Mouse (Mus musculus): ENCODE data around the gene Dag1. TPM values are rescaled to one million over a fixed set of nuclear protein-coding genes. Genes with fewer than 3 reads are reported as not detected.

Gene Dag1
- polyA plus RNA-seq, 1 experiment, result 33.5 TPM

DNA sequence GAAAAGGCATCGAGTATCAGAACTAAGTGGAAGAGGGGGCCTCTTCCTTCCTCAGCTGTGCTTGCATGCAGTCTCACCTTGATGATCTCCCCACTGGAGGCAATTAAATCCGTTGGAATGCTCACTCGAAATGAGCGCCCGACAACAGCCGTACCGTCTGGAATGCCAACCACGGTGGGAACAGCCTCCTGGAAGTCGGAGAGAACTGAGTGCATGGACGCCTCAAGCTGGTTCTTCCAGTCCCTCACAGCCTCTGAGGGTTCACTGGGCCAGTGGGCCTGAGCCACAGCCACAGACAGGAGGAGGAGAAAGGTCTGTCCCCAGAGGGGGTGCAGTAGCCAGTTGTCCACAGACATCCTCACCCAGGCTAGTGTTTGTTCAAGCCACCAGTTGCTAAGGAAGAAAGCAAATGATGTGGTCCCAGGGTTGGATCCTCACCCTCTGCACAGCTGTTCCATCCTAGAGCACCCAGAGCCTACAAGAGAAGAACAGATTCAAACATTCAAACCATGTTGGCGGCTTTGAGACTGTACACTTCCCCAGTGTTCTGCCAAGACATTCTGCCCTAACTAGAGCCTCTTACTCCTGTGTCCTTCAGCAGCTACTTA, 45.7 kb downstream of the Dag1 start:
- Histone ChIP-seq H3K4me1 (ENCODE audit: control insufficient read depth, insufficient read depth, low read length) (peaks cover 11% of the 10 kb centered on the region), H3K27ac (ENCODE audit: insufficient read depth, low read length) (no peak overlapping the region), H3K4me3 (ENCODE audit: insufficient read depth, low read length) (no peak overlapping the region)
- TF ChIP-seq POLR2A (IDR thresholded peaks at IDR 0.05; ENCODE audit: extremely low read depth, insufficient read depth, low read length) (no peak), CTCF (IDR thresholded peaks at IDR 0.05; ENCODE audit: extremely low read depth, insufficient read depth, low read length) (no peak)

DNA sequence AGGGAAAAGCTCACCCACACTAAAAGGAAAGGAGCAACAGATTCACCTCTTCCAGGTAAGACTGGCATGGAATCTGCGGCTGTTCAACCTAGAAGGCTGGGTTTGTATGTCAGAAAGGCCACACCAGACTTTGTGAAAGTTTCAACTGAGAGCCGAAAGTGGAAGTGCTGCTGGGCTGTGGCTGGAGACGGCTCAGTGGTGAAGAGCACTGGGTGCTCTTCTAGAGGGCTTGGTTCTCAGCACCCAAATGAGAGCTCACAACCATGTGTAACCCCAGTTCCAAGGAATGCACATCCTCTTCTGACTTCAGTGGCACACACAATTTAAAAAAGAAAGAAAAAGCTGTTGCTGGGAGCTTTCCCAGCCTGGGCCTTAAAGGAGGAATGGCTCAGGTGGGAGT, 46.4 kb downstream of the Dag1 start:
- TF ChIP-seq POLR2A (IDR thresholded peaks at IDR 0.05; ENCODE audit: extremely low read depth, insufficient read depth, low read length) (no peak), CTCF (IDR thresholded peaks at IDR 0.05; ENCODE audit: extremely low read depth, insufficient read depth, low read length) (no peak)
- Histone ChIP-seq H3K4me3 (ENCODE audit: insufficient read depth, low read length) (no peak overlapping the region), H3K27ac (ENCODE audit: insufficient read depth, low read length) (no peak overlapping the region), H3K4me1 (ENCODE audit: control insufficient read depth, insufficient read depth, low read length) (peaks cover 12% of the 10 kb centered on the region)

DNA sequence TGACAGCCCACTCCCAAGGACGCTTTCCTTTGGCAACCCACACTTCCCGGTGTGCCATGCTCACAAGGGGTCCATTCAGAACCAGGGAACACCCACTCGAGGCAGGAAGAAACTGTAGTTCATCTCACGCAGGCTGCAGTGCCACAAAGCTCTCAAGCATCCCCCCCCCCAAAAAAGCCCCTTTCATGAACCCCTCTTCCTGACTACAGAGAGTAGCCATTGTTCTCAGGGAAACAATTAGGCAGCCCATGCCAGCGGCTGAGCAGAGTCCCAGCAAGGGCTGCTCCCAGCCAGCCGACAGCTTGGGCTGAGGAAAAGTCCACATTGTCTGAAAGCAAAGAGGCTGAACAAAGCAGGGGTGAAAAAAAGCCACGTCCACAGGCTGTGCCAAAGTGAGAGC, 50.7 kb downstream of the Dag1 start:
- Histone ChIP-seq H3K4me1 (ENCODE audit: control insufficient read depth, insufficient read depth, low read length) (0 out of 2 replicates have a peak, but pooled peaks cover 4% of the 10 kb centered on the region), H3K4me3 (ENCODE audit: insufficient read depth, low read length) (no peak overlapping the region), H3K27ac (ENCODE audit: insufficient read depth, low read length) (no peak overlapping the region)
- TF ChIP-seq CTCF (IDR thresholded peaks at IDR 0.05; ENCODE audit: extremely low read depth, insufficient read depth, low read length), result no peak
- TF ChIP-seq POLR2A (IDR thresholded peaks at IDR 0.05; ENCODE audit: extremely low read depth, insufficient read depth, low read length), result no peak

GRCm38 (mm10) chr9:108212426-108212825, 51.3 kb downstream of the Dag1 start:
- H3K27ac ChIP-seq (ENCODE audit: insufficient read depth, low read length), result no peak overlapping the region
- H3K4me1 ChIP-seq (ENCODE audit: control insufficient read depth, insufficient read depth, low read length), result 0 out of 2 replicates have a peak, but pooled peaks cover 4% of the 10 kb centered on the region
- TF ChIP-seq CTCF (IDR thresholded peaks at IDR 0.05; ENCODE audit: extremely low read depth, insufficient read depth, low read length) (no peak), POLR2A (IDR thresholded peaks at IDR 0.05; ENCODE audit: extremely low read depth, insufficient read depth, low read length) (no peak)
- H3K4me3 ChIP-seq (ENCODE audit: insufficient read depth, low read length), result no peak overlapping the region

- Histone ChIP-seq H3K4me3 (ENCODE audit: insufficient read depth, low read length) (no peak overlapping the region), H3K27ac (ENCODE audit: insufficient read depth, low read length) (peak overlapping the region; percentile 51), H3K4me1 (ENCODE audit: control insufficient read depth, insufficient read depth, low read length) (peaks cover 8% of the 10 kb centered on the region)
- no peak for TF ChIP-seq POLR2A (IDR thresholded peaks at IDR 0.05; ENCODE audit: extremely low read depth, insufficient read depth, low read length)
- TF ChIP-seq CTCF (IDR thresholded peaks at IDR 0.05; ENCODE audit: extremely low read depth, insufficient read depth, low read length), result no peak
Measured at GRCm38 (mm10) chr9:108205571-108205901, 58.2 kb downstream of the Dag1 start.

DNA sequence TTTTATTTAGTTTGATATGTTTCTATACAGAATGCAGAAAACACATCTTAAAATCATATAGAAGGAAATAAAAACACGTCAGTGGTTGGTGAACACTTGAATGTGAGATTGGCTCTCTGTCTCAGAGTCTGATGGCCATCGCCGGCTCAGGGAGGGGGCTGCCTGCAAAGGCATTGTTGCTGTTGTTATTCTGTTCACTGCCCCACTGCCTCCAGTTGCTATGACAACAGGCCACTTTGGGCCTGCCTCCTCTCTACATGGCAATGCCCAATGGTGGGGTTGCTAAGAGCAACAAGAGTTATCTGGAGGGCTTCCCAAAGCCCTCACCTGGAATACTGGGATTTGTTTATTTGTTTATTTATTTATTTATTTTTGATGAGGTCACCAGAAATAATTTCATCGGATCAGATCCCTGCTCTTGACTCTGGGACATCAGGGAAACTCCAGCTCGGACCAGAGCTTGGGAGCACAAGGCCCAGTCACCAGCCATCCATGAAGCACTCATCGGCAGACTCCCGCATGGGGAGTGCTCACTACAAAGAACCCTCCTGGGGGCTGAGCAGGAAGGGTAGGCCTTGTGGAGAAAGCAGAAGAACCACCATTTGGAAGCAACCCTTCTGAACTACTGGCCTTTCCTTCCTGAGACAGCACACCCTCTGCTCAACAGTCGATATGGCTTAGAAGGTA, 58.7 kb downstream of the Dag1 start:
- Histone ChIP-seq H3K27ac (ENCODE audit: insufficient read depth, low read length) (peak overlapping the region; percentile 51), H3K4me3 (ENCODE audit: insufficient read depth, low read length) (no peak overlapping the region), H3K4me1 (ENCODE audit: control insufficient read depth, insufficient read depth, low read length) (peaks cover 8% of the 10 kb centered on the region)
- no peak for TF ChIP-seq CTCF (IDR thresholded peaks at IDR 0.05; ENCODE audit: extremely low read depth, insufficient read depth, low read length)
- no peak for TF ChIP-seq POLR2A (IDR thresholded peaks at IDR 0.05; ENCODE audit: extremely low read depth, insufficient read depth, low read length)

GRCm38 (mm10) chr9:108203015-108203414, 60.7 kb downstream of the Dag1 start:
- TF ChIP-seq CTCF (IDR thresholded peaks at IDR 0.05; ENCODE audit: extremely low read depth, insufficient read depth, low read length) (peak; percentile 64), POLR2A (IDR thresholded peaks at IDR 0.05; ENCODE audit: extremely low read depth, insufficient read depth, low read length) (no peak)
- Histone ChIP-seq H3K27ac (ENCODE audit: insufficient read depth, low read length) (no peak overlapping the region), H3K4me1 (ENCODE audit: control insufficient read depth, insufficient read depth, low read length) (peaks cover 8% of the 10 kb centered on the region), H3K4me3 (ENCODE audit: insufficient read depth, low read length) (no peak overlapping the region)

- Histone ChIP-seq H3K27ac (ENCODE audit: insufficient read depth, low read length) (no peak overlapping the region), H3K4me3 (ENCODE audit: insufficient read depth, low read length) (no peak overlapping the region), H3K4me1 (ENCODE audit: control insufficient read depth, insufficient read depth, low read length) (peaks cover 8% of the 10 kb centered on the region)
- no peak for TF ChIP-seq POLR2A (IDR thresholded peaks at IDR 0.05; ENCODE audit: extremely low read depth, insufficient read depth, low read length)
- TF ChIP-seq CTCF (IDR thresholded peaks at IDR 0.05; ENCODE audit: extremely low read depth, insufficient read depth, low read length), result no peak
Measured at GRCm38 (mm10) chr9:108202169-108202568, 61.6 kb downstream of the Dag1 start.

GRCm38 (mm10) chr9:108201160-108201559, 62.6 kb downstream of the Dag1 start:
- Histone ChIP-seq H3K27ac (ENCODE audit: insufficient read depth, low read length) (no peak overlapping the region), H3K4me3 (ENCODE audit: insufficient read depth, low read length) (no peak overlapping the region), H3K4me1 (ENCODE audit: control insufficient read depth, insufficient read depth, low read length) (peaks cover 7% of the 10 kb centered on the region)
- TF ChIP-seq POLR2A (IDR thresholded peaks at IDR 0.05; ENCODE audit: extremely low read depth, insufficient read depth, low read length), result peak; percentile 49; the same call in 1 of the 2 replicates
- TF ChIP-seq CTCF (IDR thresholded peaks at IDR 0.05; ENCODE audit: extremely low read depth, insufficient read depth, low read length), result peak; percentile 68

GRCm38 (mm10) chr9:108198621-108199020, 65.1 kb downstream of the Dag1 start:
- TF ChIP-seq CTCF (IDR thresholded peaks at IDR 0.05; ENCODE audit: extremely low read depth, insufficient read depth, low read length) (no peak), POLR2A (IDR thresholded peaks at IDR 0.05; ENCODE audit: extremely low read depth, insufficient read depth, low read length) (no peak)
- Histone ChIP-seq H3K4me1 (ENCODE audit: control insufficient read depth, insufficient read depth, low read length) (no peaks in the 10 kb centered on the region), H3K4me3 (ENCODE audit: insufficient read depth, low read length) (no peak overlapping the region), H3K27ac (ENCODE audit: insufficient read depth, low read length) (no peak overlapping the region)
